In genomic region chr3:90644220-90644619, GRCm38 (mm10) we compare ENCODE assay signal across 9 mouse cellular contexts. TPM values are rescaled to one million over a fixed set of nuclear protein-coding genes. Genes with fewer than 3 reads are reported as not detected.
DNase-seq lines count a peak whose midpoint lies in the region; ATAC-seq lines count a peak whose summit lies in the region.
"Had no signal": no experiment of that assay in that cellular context is flagged by ENCODE, and none has a peak within 500 bp of the region (broad histone marks: within the 10 kb centered on the region; RNA-seq: fewer than 3 reads in every experiment).

No protein-coding gene starts in this region.

- no peak overlapping the region for H3K4me3 ChIP-seq in forebrain, embryonic 11.5 days (ENCODE audit: low read depth, low read length)
- no peak overlapping the region for H3K4me3 ChIP-seq in forebrain, embryonic 14.5 days (ENCODE audit: low read depth, low read length)

- no peak overlapping the region for H3K9ac ChIP-seq in forebrain, embryonic 11.5 days (ENCODE audit: low read length)
- no peak overlapping the region for H3K9ac ChIP-seq in forebrain, embryonic 14.5 days (ENCODE audit: low read length)

- no peak overlapping the region for H3K4me2 ChIP-seq in forebrain, embryonic 11.5 days (ENCODE audit: low read depth, low read length, severe bottlenecking)
- H3K4me2 ChIP-seq in forebrain, embryonic 14.5 days (ENCODE audit: low read length), result no peak overlapping the region

- peak; percentile 59 for DNase-seq in forebrain, embryonic 11.5 days (ENCODE audit: low spot score)
- no peak for DNase-seq in forebrain, embryonic 14.5 days (ENCODE audit: low spot score)
- peak; percentile 46 to 50 for DNase-seq in right cerebral cortex, adult 2 months (ENCODE audit: low spot score in 2 of 2)
- DNase-seq in right cerebral cortex, postnatal 25 days, result no peak
- DNase-seq in embryo, embryonic 10.5 days (ENCODE audit: low spot score), result peak; percentile 47
- peak; percentile 74 to 77 for DNase-seq in kidney, postnatal 4 days
- DNase-seq in retina, postnatal 1 day, result peak; percentile 47
- no peak for DNase-seq in frontal cortex, postnatal 10 days (ENCODE audit: low spot score in 2 of 2)

- ATAC-seq in forebrain, embryonic 11.5 days (replicated peaks; ENCODE audit: low FRiP score), result no peak
- ATAC-seq in forebrain, embryonic 14.5 days, result no peak

- H3K9me3 ChIP-seq in forebrain, embryonic 11.5 days (ENCODE audit: control insufficient read depth, low read length), result no peaks in the 10 kb centered on the region
- no peaks in the 10 kb centered on the region for H3K9me3 ChIP-seq in forebrain, embryonic 14.5 days (replicated peaks; ENCODE audit: control insufficient read depth, low read length)

- H3K4me1 ChIP-seq in forebrain, embryonic 11.5 days (replicated peaks; ENCODE audit: control insufficient read depth, insufficient read depth, low read length), result no peaks in the 10 kb centered on the region
- no peaks in the 10 kb centered on the region for H3K4me1 ChIP-seq in forebrain, embryonic 14.5 days (ENCODE audit: control insufficient read depth, insufficient read depth, low read length)

- H3K36me3 ChIP-seq in forebrain, embryonic 11.5 days (ENCODE audit: control insufficient read depth, insufficient read depth, low read length), result no peaks in the 10 kb centered on the region
- H3K36me3 ChIP-seq in forebrain, embryonic 14.5 days (ENCODE audit: control insufficient read depth, insufficient read depth, low read length), result no peaks in the 10 kb centered on the region

- no peaks in the 10 kb centered on the region for H3K27me3 ChIP-seq in forebrain, embryonic 11.5 days (ENCODE audit: control insufficient read depth, insufficient read depth, low read length)
- no peaks in the 10 kb centered on the region for H3K27me3 ChIP-seq in forebrain, embryonic 14.5 days (replicated peaks; ENCODE audit: control insufficient read depth, insufficient read depth, low read length)

- no peak overlapping the region for H3K27ac ChIP-seq in forebrain, embryonic 11.5 days (ENCODE audit: low read depth, low read length)
- H3K27ac ChIP-seq in forebrain, embryonic 14.5 days (ENCODE audit: low read depth, low read length), result no peak overlapping the region
- H3K27ac ChIP-seq: macrophage had no signal

- WGBS in forebrain, embryonic 11.5 days, result 56% methylated on average over 3 of the region's 3 CpGs
- WGBS in forebrain, embryonic 14.5 days, result 46% methylated on average over 3 of the region's 3 CpGs

RNA-seq across cellular contexts. Expression of gene S100a7a, which starts 9.6 kb away (rescaled TPM):
- polyA plus RNA-seq in forebrain, embryonic 11.5 days (2014; fragmentation: Nextera tagmentation; extraction: Ambion mirVana), result not detected in 2 replicates
- polyA plus RNA-seq in forebrain, embryonic 14.5 days (2014; fragmentation: Nextera tagmentation; extraction: Ambion mirVana), result not detected in 2 replicates
- polyA plus RNA-seq: macrophage had no signal

RNA-seq across cellular contexts. Expression of gene S100a8, which starts 24.6 kb away (rescaled TPM):
- polyA plus RNA-seq in forebrain, embryonic 11.5 days (2014; fragmentation: Nextera tagmentation; extraction: Ambion mirVana), result 3.6 and 6.9 TPM in 2 replicates
- 1.5 and 3.3 TPM in 2 replicates for polyA plus RNA-seq in forebrain, embryonic 14.5 days (2014; fragmentation: Nextera tagmentation; extraction: Ambion mirVana)

RNA-seq across cellular contexts. Expression of gene S100a6, which starts 31.5 kb away (rescaled TPM):
- polyA plus RNA-seq in forebrain, embryonic 11.5 days (2014; fragmentation: Nextera tagmentation; extraction: Ambion mirVana), result 24.3 and 27.0 TPM in 2 replicates
- 19.6 and 22.8 TPM in 2 replicates for polyA plus RNA-seq in forebrain, embryonic 14.5 days (2014; fragmentation: Nextera tagmentation; extraction: Ambion mirVana)

RNA-seq across cellular contexts. Expression of gene S100a5, which starts 35.9 kb away (rescaled TPM):
- not detected in 2 replicates for polyA plus RNA-seq in forebrain, embryonic 11.5 days (2014; fragmentation: Nextera tagmentation; extraction: Ambion mirVana)
- polyA plus RNA-seq in forebrain, embryonic 14.5 days (2014; fragmentation: Nextera tagmentation; extraction: Ambion mirVana), result not detected in 2 replicates
- polyA plus RNA-seq: macrophage had no signal

RNA-seq across cellular contexts. Expression of gene S100a4, which starts 40.6 kb away (rescaled TPM):
- polyA plus RNA-seq in forebrain, embryonic 11.5 days (2014; fragmentation: Nextera tagmentation; extraction: Ambion mirVana), result 0.69 and 1.9 TPM in 2 replicates
- polyA plus RNA-seq in forebrain, embryonic 14.5 days (2014; fragmentation: Nextera tagmentation; extraction: Ambion mirVana), result 1.3 and 1.9 TPM in 2 replicates

Comparison
In these comparisons a context has a peak if more than half of its experiments do, and no peak if none do; other contexts are left out.
1. DNase-seq: peak in forebrain, embryonic 11.5 days (single experiment), right cerebral cortex, adult 2 months (2 of 2), embryo, embryonic 10.5 days (single experiment), kidney, postnatal 4 days (2 of 2) and retina, postnatal 1 day (single experiment); none in forebrain, embryonic 14.5 days (single experiment), right cerebral cortex, postnatal 25 days (single experiment) and frontal cortex, postnatal 10 days (0 of 2).